Mouse (Mus musculus) embryonic facial prominence, embryonic 15.5 days (tissue): ENCODE measurements around the gene Col6a1. TPM values are rescaled to one million over a fixed set of nuclear protein-coding genes. Genes with fewer than 3 reads are reported as not detected.
"Not testable (repeated sequence)": the region's sequence is repeated elsewhere in the genome, so short reads cannot be mapped to it uniquely, and the experiment has no call there.

Experiments used
- ATAC-seq: fragments of 200-750 bp; cut with Nextera tagmentation; 2 replicates; pipeline ENCODE4 v1.8.0; 2017; ENCODE audit warnings: low read depth, moderate TSS enrichment; ENCODE audit not compliant: insufficient number of reproducible peaks, low FRiP score, low TSS enrichment
- H3K27ac ChIP-seq: fragments of 300-500 bp; sonication (generic); replicated peaks from 2 replicates; pipeline ENCODE4 v1.5.1; 2015; ENCODE audit warnings: mild to moderate bottlenecking, inconsistent platforms
- H3K27me3 ChIP-seq: fragments of 300-500 bp; sonication (generic); 2 replicates; pipeline ENCODE4 v1.6.1; 2015; ENCODE audit warnings: inconsistent platforms
- H3K36me3 ChIP-seq: fragments of 300-500 bp; sonication (generic); 2 replicates; pipeline ENCODE4 v1.6.1; 2015; ENCODE audit warnings: mild to moderate bottlenecking, inconsistent platforms
- H3K4me1 ChIP-seq: fragments of 300-500 bp; sonication (generic); 2 replicates; pipeline ENCODE4 v1.6.1; 2015; ENCODE audit warnings: inconsistent platforms
- H3K4me2 ChIP-seq: fragments of 300-500 bp; sonication (generic); replicated peaks from 2 replicates; pipeline ENCODE4 v1.6.1; 2015; ENCODE audit warnings: mild to moderate bottlenecking, inconsistent platforms
- H3K4me3 ChIP-seq: fragments of 300-500 bp; sonication (generic); replicated peaks from 2 replicates; pipeline ENCODE4 v1.5.1; 2015; ENCODE audit warnings: mild to moderate bottlenecking, inconsistent platforms
- H3K9ac ChIP-seq: fragments of 300-500 bp; sonication (generic); 2 replicates; pipeline ENCODE4 v1.6.1; 2015; ENCODE audit warnings: inconsistent platforms
- H3K9me3 ChIP-seq: fragments of 300-500 bp; sonication (generic); replicated peaks from 2 replicates; pipeline ENCODE4 v1.6.1; 2016; ENCODE audit warnings: inconsistent platforms
- WGBS: fragments of 180-500 bp; shearing (Covaris S2); methylation state at CpG from one replicate; pipeline ENCODE4 v1.1.7; 2015; 5-methylcytosine and 5-hydroxymethylcytosine counted together
- polyA plus RNA-seq: library from polyadenylated mRNA; unstranded; fragments of >200 nt; fragmentation: Nextera tagmentation; extraction: Ambion mirVana; gene quantifications from 2 replicates; pipeline ENCODE4 v1.2.1, GENCODE M21; 2015

Col6a1 gene
- polyA plus RNA-seq = 419 and 472 TPM in 2 replicates

DNA sequence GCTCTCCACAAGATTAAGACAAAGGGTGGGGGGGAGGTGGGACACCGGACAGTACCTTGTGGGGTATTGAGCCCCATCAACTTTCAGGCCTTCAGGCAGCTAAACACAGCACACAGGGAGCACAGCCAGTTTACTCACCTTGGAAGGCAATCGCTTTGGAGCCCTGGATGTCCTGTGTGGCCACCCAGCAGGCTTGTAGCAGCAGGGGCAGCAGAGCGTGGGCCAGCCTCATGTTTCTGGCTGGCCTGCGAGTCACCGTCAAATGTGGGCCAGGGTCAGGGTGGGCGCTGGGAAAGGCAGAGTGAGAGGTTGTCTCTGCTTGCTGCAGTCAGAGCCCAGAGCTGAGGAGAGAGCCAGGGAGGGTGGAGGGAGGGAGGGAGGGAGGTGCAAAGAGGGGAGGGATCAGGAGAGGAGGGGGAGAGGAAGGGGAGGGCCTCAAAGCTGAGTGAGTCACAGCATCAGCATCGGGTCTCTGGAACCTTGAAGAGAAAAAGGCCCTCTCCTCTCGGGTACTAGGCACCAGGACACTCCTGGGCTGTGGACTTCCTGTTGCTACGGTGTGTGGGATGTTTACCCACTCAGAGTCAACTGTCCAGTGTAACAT lies at the start of gene Col6a1:
Gene Col6a1, minus strand, starts transcription at position 487 of the 604 bp plus-strand sequence.
- peaks cover 58% of the 10 kb centered on the region for H3K4me1 ChIP-seq
- no peaks in the 10 kb centered on the region for H3K27me3 ChIP-seq
- H3K9ac ChIP-seq = peak within 1 kb of the TSS; percentile 57
- H3K36me3 ChIP-seq = peaks cover 22% of the 10 kb centered on the region
- no peaks in the 10 kb centered on the region for H3K9me3 ChIP-seq
- WGBS = 20% methylated on average over 9 of the region's 9 CpGs
- H3K4me2 ChIP-seq = peak within 1 kb of the TSS; percentile 77
- H3K27ac ChIP-seq = peak within 1 kb of the TSS; percentile 85
- peak; percentile 80 for ATAC-seq
- peak within 1 kb of the TSS; percentile 54 for H3K4me3 ChIP-seq

DNA sequence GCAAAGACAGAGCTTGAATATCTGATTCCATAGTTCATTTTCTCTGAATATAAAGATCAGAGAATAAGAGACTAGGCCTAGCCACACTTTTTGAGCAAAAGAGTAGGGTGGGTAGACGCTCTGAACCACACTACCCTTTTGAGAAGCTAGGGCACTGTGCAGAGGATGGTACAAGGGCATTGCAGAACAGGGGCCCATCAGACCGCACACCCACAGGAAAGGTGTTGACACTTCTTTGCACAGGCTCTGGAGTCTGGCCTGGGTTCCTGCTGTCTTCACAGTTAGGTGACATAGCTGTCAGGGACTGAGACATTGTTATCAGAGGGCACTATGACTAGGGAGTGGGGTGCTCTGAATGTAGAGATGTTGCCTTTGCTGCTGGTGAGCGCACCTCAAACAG lies 45.7 kb upstream of the Col6a1 start:
- Histone ChIP-seq H3K4me2 (no peak overlapping the region), H3K4me3 (no peak overlapping the region), H3K4me1 (no peaks in the 10 kb centered on the region), H3K27me3 (no peaks in the 10 kb centered on the region), H3K36me3 (no peaks in the 10 kb centered on the region), H3K27ac (no peak overlapping the region), H3K9me3 (no peaks in the 10 kb centered on the region), H3K9ac (no peak overlapping the region)
- no peak for ATAC-seq
- WGBS = 97% methylated on average over 3 of the region's 3 CpGs

DNA sequence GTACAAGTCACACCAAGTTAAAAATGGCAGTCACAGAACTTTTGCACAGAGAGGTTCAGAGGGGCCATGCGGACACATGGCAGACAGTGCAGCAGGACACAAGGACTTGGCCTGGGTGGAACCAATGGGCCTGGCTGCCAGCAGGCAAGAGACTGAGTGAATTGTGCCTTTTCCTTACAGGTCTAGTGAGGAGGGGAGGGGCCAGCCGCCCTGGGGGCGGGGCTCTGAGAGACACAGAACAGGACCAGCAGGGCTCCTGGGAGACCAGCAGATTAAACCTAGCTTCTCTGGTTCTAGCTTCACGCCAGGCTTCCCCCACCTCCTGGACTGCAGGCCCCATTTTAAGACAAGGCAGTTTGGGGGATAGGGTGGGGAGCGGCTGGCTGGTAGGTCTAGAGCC lies 45.1 kb upstream of the Col6a1 start:
- no peaks in the 10 kb centered on the region for H3K9me3 ChIP-seq
- H3K4me2 ChIP-seq = no peak overlapping the region
- no peak overlapping the region for H3K9ac ChIP-seq
- no peaks in the 10 kb centered on the region for H3K36me3 ChIP-seq
- no peak overlapping the region for H3K27ac ChIP-seq
- WGBS = 58% methylated on average over 5 of the region's 5 CpGs
- no peaks in the 10 kb centered on the region for H3K27me3 ChIP-seq
- H3K4me3 ChIP-seq = no peak overlapping the region
- H3K4me1 ChIP-seq = no peaks in the 10 kb centered on the region
- ATAC-seq = no peak

DNA sequence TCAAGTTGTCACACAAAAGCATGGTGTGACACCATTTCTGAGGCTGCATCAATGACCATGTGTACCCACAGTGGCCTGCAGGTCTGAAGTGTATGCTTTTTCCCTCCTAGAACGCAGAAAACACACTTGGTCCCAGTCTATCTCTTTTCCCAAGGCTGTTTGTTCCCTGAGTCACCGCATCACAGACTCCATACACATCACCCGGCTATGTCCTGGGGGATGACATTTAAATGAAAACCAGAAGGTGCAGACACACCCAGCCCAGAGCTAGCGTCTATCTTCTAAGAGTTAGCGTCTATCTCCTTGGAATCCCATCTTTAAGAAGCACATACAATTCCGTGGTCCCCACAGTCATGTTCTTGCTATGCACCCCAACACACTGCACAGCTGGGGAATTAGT lies 43.6 kb upstream of the Col6a1 start:
- no peak for ATAC-seq
- Histone ChIP-seq H3K4me3 (no peak overlapping the region), H3K27me3 (no peaks in the 10 kb centered on the region), H3K9me3 (no peaks in the 10 kb centered on the region), H3K9ac (no peak overlapping the region), H3K4me2 (no peak overlapping the region), H3K4me1 (no peaks in the 10 kb centered on the region), H3K27ac (no peak overlapping the region), H3K36me3 (no peaks in the 10 kb centered on the region)
- WGBS = 55% methylated on average over 6 of the region's 6 CpGs

DNA sequence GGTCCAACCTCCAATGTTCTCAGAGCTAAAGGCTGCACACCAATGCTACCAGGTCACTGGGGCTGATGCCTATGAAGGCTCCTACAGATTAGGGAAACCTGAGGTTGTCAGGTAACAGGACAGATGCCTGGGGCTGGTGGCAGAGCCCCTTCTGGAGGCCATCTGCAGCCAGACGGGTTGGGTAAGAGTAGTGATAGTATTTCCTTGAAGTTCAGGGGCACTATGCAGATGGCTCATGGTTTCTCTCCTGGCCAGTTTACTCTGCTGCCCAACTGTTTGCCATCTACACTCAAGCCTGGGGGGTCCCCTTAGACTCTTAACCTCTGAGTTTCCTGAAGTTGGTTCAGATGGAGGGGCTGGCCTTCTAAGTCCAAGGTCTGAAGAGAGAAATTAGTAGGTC lies 40.2 kb upstream of the Col6a1 start:
- 85% methylated on average over 1 of the region's 1 CpGs for WGBS
- no peak for ATAC-seq

DNA sequence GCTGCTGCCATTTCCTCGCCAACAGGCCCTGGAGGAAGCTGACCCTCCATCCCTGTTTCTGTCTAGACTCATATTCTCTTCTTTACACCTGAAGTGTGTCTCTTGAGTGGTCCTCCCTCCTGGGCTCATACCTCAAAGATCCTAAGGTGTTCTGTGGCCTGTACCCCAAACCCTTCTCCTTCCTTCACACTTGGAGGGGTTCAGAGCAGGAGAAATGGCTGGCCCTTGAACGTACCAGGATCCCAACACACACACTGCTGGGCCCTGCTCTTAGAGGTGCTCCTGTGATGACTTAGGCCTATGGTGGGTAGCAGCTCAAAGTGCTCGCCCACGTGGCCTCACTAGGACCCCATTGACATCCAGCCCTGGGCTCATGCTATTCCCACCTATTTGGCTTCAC lies 39.0 kb upstream of the Col6a1 start:
- Histone ChIP-seq H3K9ac (no peak overlapping the region), H3K4me2 (no peak overlapping the region), H3K27ac (no peak overlapping the region), H3K4me1 (no peaks in the 10 kb centered on the region), H3K27me3 (no peaks in the 10 kb centered on the region), H3K4me3 (no peak overlapping the region), H3K36me3 (no peaks in the 10 kb centered on the region), H3K9me3 (no peaks in the 10 kb centered on the region)
- ATAC-seq = no peak
- 88% methylated on average over 4 of the region's 4 CpGs for WGBS

More for the DNA sequence above, 40.2 kb upstream of the Col6a1 start:
- H3K9me3 ChIP-seq = no peaks in the 10 kb centered on the region
- no peak overlapping the region for H3K27ac ChIP-seq
- H3K4me3 ChIP-seq = no peak overlapping the region
- H3K36me3 ChIP-seq = no peaks in the 10 kb centered on the region
- no peaks in the 10 kb centered on the region for H3K4me1 ChIP-seq
- no peak overlapping the region for H3K4me2 ChIP-seq
- no peak overlapping the region for H3K9ac ChIP-seq
- H3K27me3 ChIP-seq = no peaks in the 10 kb centered on the region

DNA sequence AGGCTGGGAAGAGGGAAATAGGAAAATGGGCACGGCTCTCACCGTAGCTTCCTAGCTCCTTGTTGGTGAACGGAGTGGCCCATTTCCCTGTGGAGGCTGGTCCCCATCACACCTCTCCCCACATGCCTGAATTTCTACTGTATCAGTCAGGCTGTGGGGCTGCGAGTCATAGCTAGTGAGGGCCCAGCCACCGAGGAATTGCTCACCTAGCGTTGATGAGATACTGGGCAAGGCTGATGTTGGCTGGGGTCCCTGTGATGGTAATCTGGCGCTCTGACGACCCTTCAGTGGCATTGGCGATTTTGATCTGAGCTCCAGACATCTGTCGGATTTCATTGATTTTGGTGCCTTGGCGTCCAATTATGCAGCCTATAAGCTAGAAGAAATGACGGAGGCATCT lies 37.0 kb upstream of the Col6a1 start:
- Histone ChIP-seq H3K27ac (no peak overlapping the region), H3K4me1 (no peaks in the 10 kb centered on the region), H3K36me3 (no peaks in the 10 kb centered on the region), H3K27me3 (no peaks in the 10 kb centered on the region), H3K4me2 (no peak overlapping the region), H3K9ac (no peak overlapping the region), H3K4me3 (no peak overlapping the region), H3K9me3 (no peaks in the 10 kb centered on the region)
- no peak for ATAC-seq
- 88% methylated on average over 12 of the region's 12 CpGs for WGBS

DNA sequence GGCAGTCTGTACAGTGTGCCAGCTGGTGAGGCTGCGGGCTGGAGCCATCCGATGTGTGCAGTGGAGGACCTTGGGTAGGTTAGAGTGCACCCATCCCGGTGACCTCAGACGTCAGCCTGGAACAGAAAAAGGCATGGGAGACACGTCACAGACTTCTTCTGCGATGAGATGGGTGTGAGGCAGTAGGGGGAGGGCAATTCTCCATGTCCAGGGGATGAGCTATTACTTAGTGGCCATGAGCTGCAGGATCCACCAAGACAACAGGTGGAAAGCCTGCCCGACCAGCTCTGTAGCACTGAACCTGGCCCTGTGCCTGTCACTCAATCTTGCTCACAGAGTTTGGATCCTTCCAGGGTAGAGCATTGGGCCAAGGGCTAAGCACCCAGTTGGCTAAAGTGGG lies 36.4 kb upstream of the Col6a1 start:
- no peak for ATAC-seq
- no peaks in the 10 kb centered on the region for H3K36me3 ChIP-seq
- H3K27ac ChIP-seq = no peak overlapping the region
- no peaks in the 10 kb centered on the region for H3K4me1 ChIP-seq
- WGBS = 85% methylated on average over 7 of the region's 7 CpGs
- no peaks in the 10 kb centered on the region for H3K27me3 ChIP-seq
- no peak overlapping the region for H3K4me3 ChIP-seq
- no peaks in the 10 kb centered on the region for H3K9me3 ChIP-seq
- no peak overlapping the region for H3K4me2 ChIP-seq
- H3K9ac ChIP-seq = no peak overlapping the region

DNA sequence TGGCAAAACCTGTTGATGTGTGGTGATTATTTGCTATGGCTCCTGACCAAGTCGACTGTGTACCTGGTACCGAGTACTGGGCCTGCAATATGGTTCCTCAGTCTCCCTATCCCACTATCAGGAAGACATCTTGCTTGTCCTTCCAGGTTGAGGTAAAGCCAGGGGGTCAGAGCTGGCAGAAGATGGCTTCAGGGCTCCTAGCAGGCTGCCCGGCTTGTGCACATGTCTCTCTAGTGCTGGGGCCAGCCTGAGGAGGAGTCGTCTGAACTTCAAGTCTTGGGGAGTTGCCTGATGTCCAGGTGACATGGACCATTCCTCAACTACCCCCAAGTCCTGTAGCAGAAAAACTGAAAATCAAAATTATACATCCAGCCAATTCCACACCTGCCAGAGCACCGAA lies 33.9 kb upstream of the Col6a1 start:
- H3K36me3 ChIP-seq = no peaks in the 10 kb centered on the region
- no peak overlapping the region for H3K27ac ChIP-seq
- WGBS = 90% methylated on average over 5 of the region's 5 CpGs

DNA sequence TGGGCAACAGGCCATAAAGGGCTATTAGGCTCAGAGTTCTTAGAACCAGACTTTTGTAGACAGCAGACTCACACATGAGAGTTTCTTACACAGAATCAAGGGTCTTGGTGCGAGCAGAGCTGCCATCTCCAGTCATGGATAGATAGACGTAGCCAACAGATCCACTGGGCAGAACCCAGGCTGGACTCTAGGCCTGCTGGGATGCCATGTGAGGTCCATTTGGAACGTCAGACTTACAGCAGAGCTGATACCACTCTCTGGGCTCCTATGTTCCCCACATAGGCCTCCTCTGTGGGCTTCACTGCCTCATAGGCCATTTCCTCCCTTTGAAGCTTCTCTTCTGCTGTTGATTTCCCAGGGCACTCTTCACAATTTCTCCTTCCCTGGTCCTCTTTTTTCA lies 27.7 kb upstream of the Col6a1 start:
- ATAC-seq = no peak
- H3K9me3 ChIP-seq = 0 out of 2 replicates have a peak, but pooled peaks cover 1% of the 10 kb centered on the region
- no peak overlapping the region for H3K4me2 ChIP-seq
- H3K27me3 ChIP-seq = no peaks in the 10 kb centered on the region
- H3K27ac ChIP-seq = no peak overlapping the region
- H3K4me3 ChIP-seq = no peak overlapping the region
- WGBS = 86% methylated on average over 3 of the region's 3 CpGs
- H3K9ac ChIP-seq = no peak overlapping the region
- no peaks in the 10 kb centered on the region for H3K36me3 ChIP-seq
- H3K4me1 ChIP-seq = no peaks in the 10 kb centered on the region

More for the DNA sequence above, 33.9 kb upstream of the Col6a1 start:
- Histone ChIP-seq H3K27me3 (no peaks in the 10 kb centered on the region), H3K4me3 (no peak overlapping the region), H3K4me1 (no peaks in the 10 kb centered on the region), H3K9ac (no peak overlapping the region), H3K4me2 (no peak overlapping the region), H3K9me3 (no peaks in the 10 kb centered on the region)
- no peak for ATAC-seq

DNA sequence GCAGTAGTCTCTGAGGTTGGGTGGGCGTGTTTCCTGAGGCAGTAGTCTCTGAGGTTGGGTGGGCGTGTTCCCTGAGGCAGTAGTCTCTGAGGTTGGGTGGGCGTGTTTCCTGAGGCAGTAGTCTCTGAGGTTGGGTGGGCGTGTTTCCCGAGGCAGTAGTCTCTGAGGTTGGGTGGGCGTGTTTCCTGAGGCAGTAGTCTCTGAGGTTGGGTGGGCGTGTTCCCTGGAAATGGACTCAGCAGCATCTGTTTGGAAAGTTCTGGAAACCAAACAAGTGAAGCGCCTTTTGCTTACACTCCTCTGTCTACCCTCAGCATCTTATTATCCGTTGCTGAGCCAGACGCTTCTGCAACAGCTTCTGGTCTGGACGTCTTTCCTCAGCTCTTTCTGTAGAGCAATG lies 18.3 kb upstream of the Col6a1 start:
- H3K36me3 ChIP-seq, H3K27me3 ChIP-seq, H3K4me2 ChIP-seq, H3K4me3 ChIP-seq, H3K27ac ChIP-seq, ATAC-seq, H3K9ac ChIP-seq, H3K9me3 ChIP-seq, H3K4me1 ChIP-seq: not testable (repeated sequence)
- 40% methylated on average over 11 of the region's 11 CpGs for WGBS

DNA sequence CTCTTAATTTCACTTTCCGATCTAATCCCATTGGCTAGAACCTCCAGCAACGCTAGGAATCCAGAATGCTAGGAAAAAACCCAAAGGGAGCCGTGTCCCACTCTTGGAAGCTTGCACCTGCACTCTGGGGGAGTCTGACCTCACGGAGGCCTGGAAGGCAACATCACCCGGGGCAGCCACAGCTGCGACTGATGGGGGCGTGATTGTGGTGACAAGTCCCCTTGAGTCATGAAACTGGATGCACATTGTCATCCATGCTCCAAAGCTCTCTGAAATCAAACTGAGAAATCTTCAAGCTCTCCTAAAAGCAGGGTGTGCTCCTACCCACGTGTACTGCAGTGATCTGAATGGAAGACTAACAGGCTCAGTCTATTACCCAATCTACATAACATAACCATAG lies 10.8 kb upstream of the Col6a1 start:
- no peak overlapping the region for H3K4me2 ChIP-seq
- 65% methylated on average over 8 of the region's 8 CpGs for WGBS

More for the DNA sequence above, 10.8 kb upstream of the Col6a1 start:
- H3K4me3 ChIP-seq = no peak overlapping the region
- ATAC-seq = no peak
- no peak overlapping the region for H3K27ac ChIP-seq
- no peak overlapping the region for H3K9ac ChIP-seq
- no peaks in the 10 kb centered on the region for H3K9me3 ChIP-seq
- H3K4me1 ChIP-seq = peaks cover 32% of the 10 kb centered on the region
- H3K27me3 ChIP-seq = no peaks in the 10 kb centered on the region
- H3K36me3 ChIP-seq = no peaks in the 10 kb centered on the region
